Mouse (Mus musculus) heart, embryonic 11.5 days (tissue): Measurements from ENCODE around the gene Nrp1. TPM values are rescaled to one million over a fixed set of nuclear protein-coding genes. Genes with fewer than 3 reads are reported as not detected.

ENCODE experiments used
- ATAC-seq: fragments of 200-750 bp; cut with Nextera tagmentation; replicated peaks from 2 replicates; pipeline ENCODE4 v1.8.0; 2017; ENCODE audit warnings: moderate library complexity; ENCODE audit not compliant: insufficient number of reproducible peaks, low FRiP score, low TSS enrichment
- H3K27ac ChIP-seq: fragments of 300-500 bp; sonication (generic); 2 replicates; pipeline ENCODE4 v1.5.1; 2014; ENCODE audit warnings: mild to moderate bottlenecking, low read depth, low read length
- H3K27me3 ChIP-seq: fragments of 300-500 bp; sonication (generic); 2 replicates; pipeline ENCODE4 v1.6.1; 2014; ENCODE audit warnings: mild to moderate bottlenecking, low read length, mixed read lengths; ENCODE audit not compliant: control insufficient read depth, insufficient read depth
- H3K36me3 ChIP-seq: fragments of 300-500 bp; sonication (generic); 2 replicates; pipeline ENCODE4 v1.6.1; 2014; ENCODE audit warnings: mild to moderate bottlenecking, low read length, moderate library complexity, mixed read lengths; ENCODE audit not compliant: control insufficient read depth, insufficient read depth
- H3K4me1 ChIP-seq: fragments of 300-500 bp; sonication (generic); 2 replicates; pipeline ENCODE4 v1.6.1; 2014; ENCODE audit warnings: low read length; ENCODE audit not compliant: control insufficient read depth, insufficient read depth
- H3K4me2 ChIP-seq: fragments of 300-500 bp; sonication (generic); 2 replicates; pipeline ENCODE4 v1.6.1; 2014; ENCODE audit warnings: mild to moderate bottlenecking, moderate library complexity
- H3K4me3 ChIP-seq: fragments of 300-500 bp; sonication (generic); 2 replicates; pipeline ENCODE4 v1.5.1; 2014; ENCODE audit warnings: low read depth, low read length
- H3K9ac ChIP-seq: fragments of 300-500 bp; sonication (generic); 2 replicates; pipeline ENCODE4 v1.6.1; 2014; ENCODE audit warnings: mild to moderate bottlenecking, low read depth, low read length, moderate library complexity
- H3K9me3 ChIP-seq: fragments of 300-500 bp; sonication (generic); replicated peaks from 2 replicates; pipeline ENCODE4 v1.6.1; 2016; ENCODE audit warnings: low read length; ENCODE audit not compliant: control insufficient read depth
- WGBS: fragments of 180-500 bp; shearing (Covaris S2); extraction: QIAGEN DNeasy Blood & Tissue Kit; methylation state at CpG from one replicate; pipeline ENCODE4 v1.1.7; 2014; ENCODE audit not compliant: insufficient replicate concordance; 5-methylcytosine and 5-hydroxymethylcytosine counted together
- polyA plus RNA-seq: library from polyadenylated mRNA; unstranded; fragments of >200 nt; fragmentation: Nextera tagmentation; extraction: Ambion mirVana; gene quantifications from 2 replicates; pipeline ENCODE4 v1.2.1, GENCODE M21; 2014

The Nrp1 gene
- polyA plus RNA-seq, 1 experiment from 2014 or later: 93.7 TPM

DNA sequence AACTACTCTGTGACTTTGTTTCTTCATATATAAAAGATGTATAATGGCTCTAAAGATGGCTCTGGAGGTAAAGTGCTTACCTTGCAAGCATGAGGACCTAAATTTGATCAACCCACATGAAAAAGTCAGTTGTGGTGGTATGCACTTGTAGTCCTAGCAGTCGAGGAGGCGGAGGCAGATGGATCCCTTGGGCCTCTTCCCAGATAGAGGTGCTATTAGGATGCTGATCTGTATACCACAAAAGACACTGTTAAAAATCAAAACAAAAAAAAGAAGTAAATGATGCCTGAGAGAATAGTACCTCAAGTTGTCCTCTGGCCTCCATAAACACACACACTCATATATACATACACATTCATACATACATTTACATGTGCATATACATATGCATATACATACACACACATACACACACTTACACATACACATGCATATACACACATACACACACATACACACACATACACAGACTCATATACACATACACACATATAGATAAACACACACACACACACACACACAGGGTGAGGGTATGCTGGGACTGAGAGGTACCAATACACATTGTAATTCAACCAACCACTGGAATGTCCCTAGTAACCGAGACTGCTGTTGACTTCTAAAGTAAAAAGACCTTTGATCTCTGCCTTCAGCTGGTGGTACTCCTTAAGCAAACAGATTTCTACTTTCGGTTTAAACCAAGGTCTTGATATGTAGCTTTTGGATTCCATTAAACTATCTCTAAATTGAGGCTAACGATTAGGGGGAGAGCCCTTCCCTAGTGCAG, 115.2 kb downstream of the Nrp1 start:
- no peaks in the 10 kb centered on the region for H3K27me3 ChIP-seq
- H3K36me3 ChIP-seq: peaks cover 21% of the 10 kb centered on the region
- H3K9me3 ChIP-seq: no peaks in the 10 kb centered on the region
- ATAC-seq: no peak
- H3K9ac ChIP-seq: no peak overlapping the region
- H3K4me3 ChIP-seq: no peak overlapping the region
- H3K4me2 ChIP-seq: no peak overlapping the region
- 71% methylated on average over 5 of the region's 5 CpGs for WGBS
- H3K27ac ChIP-seq: no peak overlapping the region
- H3K4me1 ChIP-seq: no peaks in the 10 kb centered on the region

DNA sequence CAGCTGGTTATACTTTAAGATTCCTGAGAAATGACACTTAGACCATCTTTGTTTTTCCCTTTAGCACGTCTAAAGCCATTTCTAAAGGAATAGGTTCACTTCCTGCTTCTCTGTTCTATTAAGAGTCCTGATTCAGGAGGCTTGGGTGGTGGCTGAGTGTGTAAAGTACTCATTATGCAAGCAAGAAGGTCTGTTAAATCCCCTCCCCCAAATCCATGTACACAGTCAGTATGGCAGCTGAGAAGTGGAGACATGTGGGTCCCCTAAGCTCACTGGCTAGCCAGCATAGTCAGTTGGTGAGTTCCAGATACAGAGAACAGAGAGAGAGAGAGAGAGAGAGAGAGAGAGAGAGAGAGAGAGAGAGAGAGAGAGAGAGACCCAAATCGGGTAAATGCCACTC, 116.2 kb downstream of the Nrp1 start:
- H3K4me1 ChIP-seq: no peaks in the 10 kb centered on the region
- H3K9ac ChIP-seq: no peak overlapping the region
- H3K4me2 ChIP-seq: no peak overlapping the region
- no peak overlapping the region for H3K27ac ChIP-seq
- no peaks in the 10 kb centered on the region for H3K9me3 ChIP-seq
- H3K27me3 ChIP-seq: no peaks in the 10 kb centered on the region
- peaks cover 16% of the 10 kb centered on the region; the same call in 1 of the 2 replicates for H3K36me3 ChIP-seq
- H3K4me3 ChIP-seq: no peak overlapping the region
- no peak for ATAC-seq
- WGBS: 46% methylated on average over 2 of the region's 2 CpGs

DNA sequence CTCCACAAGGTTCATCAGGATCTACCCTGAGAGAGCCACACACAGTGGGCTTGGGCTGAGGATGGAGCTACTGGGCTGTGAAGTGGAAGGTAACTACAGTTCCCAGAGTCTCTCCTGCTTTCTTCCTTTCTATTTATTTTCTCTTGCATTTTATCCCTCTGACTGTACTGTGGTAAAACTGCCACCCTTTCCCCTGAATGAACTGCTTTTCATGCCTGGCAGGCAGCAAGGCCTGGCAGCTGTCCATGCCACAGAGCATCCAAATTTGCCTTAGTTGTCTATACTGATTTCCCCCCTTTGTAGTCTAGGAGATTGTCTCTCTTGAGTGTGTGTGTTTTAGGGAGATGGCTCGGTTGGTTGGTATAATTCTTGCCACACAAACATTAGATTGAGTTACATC, 117.8 kb downstream of the Nrp1 start:
- Histone ChIP-seq H3K27me3 (no peaks in the 10 kb centered on the region), H3K4me2 (no peak overlapping the region), H3K4me3 (no peak overlapping the region), H3K4me1 (no peaks in the 10 kb centered on the region), H3K9me3 (no peaks in the 10 kb centered on the region), H3K9ac (no peak overlapping the region), H3K27ac (no peak overlapping the region), H3K36me3 (peaks cover 9% of the 10 kb centered on the region; the same call in 1 of the 2 replicates)
- 86% methylated on average over 1 of the region's 1 CpGs for WGBS
- ATAC-seq: no peak

DNA sequence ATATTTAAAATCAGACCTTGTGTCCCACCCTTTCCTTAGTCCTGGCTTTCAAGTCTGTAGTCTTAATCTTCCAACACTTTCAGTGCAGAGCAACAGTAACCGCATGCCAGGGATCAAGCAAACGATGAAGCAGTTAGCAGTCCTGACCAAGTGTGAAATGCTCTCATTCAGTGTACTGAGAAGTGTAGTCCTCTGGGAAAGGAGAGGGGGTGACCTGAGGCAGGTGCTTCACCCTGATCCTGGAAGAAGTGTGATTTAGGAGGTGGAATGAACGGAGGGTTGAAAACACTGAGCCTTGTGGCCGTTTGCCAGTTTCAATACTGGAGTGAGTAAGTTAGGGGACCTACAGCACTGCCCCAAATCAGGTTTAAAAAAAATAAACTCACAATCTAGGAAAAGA, 119.6 kb downstream of the Nrp1 start:
- Histone ChIP-seq H3K9ac (no peak overlapping the region), H3K36me3 (peaks cover 16% of the 10 kb centered on the region), H3K9me3 (no peaks in the 10 kb centered on the region), H3K27me3 (no peaks in the 10 kb centered on the region), H3K4me1 (no peaks in the 10 kb centered on the region), H3K4me3 (no peak overlapping the region), H3K4me2 (no peak overlapping the region), H3K27ac (no peak overlapping the region)
- 74% methylated on average over 4 of the region's 4 CpGs for WGBS
- no peak for ATAC-seq

DNA sequence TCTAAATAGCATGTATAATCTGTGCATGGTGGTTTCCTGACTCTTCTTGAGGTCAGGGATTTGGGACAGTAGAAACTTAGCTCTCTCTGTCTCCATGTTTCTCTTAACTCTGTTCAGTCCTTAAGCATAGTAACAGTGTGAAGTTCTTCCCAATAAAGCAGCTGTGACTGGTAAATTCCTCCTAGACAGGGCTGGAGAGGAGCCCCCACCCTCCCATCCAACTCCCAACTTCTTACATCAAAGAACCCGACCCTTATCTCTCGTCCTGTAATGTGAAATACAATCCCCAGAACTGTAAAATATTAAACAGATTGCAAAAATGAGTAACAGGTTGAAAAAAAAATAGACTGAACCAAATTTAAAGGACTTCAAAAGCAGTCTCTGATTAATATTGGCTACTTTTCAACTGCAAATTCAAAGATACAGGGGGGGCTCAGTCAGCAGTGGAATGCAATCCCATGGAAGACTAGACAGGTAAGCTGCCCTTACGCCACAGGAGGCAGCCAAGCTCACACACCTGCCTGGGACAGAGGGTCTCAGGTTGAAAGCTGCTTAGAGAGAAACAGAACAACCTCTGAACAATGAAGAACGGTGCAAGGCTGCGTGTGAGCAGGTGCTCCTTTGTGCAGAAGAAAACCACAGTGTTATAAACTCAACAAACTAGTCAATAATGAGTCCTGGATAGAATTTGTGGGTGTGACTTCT, 121.1 kb downstream of the Nrp1 start:
- Histone ChIP-seq H3K4me1 (no peaks in the 10 kb centered on the region), H3K4me3 (no peak overlapping the region), H3K27ac (no peak overlapping the region), H3K9me3 (no peaks in the 10 kb centered on the region), H3K27me3 (no peaks in the 10 kb centered on the region), H3K9ac (no peak overlapping the region), H3K4me2 (no peak overlapping the region), H3K36me3 (peaks cover 16% of the 10 kb centered on the region)
- ATAC-seq: no peak
- WGBS: 68% methylated on average over 5 of the region's 5 CpGs

DNA sequence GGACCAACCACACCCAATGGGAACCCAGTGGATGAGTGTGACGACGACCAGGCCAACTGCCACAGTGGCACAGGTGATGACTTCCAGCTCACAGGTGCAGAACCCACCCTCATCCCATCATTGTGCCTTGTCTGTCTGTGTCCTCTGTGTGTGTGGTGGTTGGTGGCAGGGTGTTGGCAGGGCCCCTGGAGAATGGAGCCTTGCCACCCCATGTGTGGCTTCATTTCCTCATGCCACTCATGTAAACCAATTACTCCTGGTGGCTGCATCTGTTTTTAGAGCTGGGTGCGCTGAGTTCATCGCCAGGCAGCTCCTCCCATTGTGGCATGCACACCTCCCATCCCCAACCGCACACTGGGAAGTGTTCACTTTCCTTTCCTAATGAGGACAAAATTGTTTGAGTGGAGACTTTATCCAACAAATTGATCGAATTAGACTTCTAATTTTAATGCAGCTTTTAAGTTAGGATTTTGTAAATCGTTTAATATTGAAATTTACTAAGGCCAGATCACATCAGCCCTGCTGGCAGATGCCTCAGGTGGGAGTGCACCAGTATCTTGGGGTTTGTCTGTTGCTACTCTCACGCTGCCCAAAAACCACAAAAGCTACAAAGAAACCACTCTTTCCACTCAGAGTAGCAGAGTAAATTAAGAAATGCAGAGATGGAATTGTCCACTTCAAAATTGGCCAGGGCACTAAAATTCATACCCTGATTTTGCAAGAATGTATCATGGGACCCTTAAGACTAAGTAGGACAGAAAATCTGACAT, 122.7 kb downstream of the Nrp1 start:
- H3K27me3 ChIP-seq: no peaks in the 10 kb centered on the region
- no peaks in the 10 kb centered on the region; the same call in 1 of the 2 replicates for H3K4me1 ChIP-seq
- no peaks in the 10 kb centered on the region for H3K9me3 ChIP-seq
- no peak overlapping the region for H3K9ac ChIP-seq
- WGBS: 79% methylated on average over 8 of the region's 8 CpGs
- H3K4me2 ChIP-seq: no peak overlapping the region
- H3K4me3 ChIP-seq: no peak overlapping the region
- no peak for ATAC-seq
- H3K27ac ChIP-seq: no peak overlapping the region
- peaks cover 18% of the 10 kb centered on the region for H3K36me3 ChIP-seq

DNA sequence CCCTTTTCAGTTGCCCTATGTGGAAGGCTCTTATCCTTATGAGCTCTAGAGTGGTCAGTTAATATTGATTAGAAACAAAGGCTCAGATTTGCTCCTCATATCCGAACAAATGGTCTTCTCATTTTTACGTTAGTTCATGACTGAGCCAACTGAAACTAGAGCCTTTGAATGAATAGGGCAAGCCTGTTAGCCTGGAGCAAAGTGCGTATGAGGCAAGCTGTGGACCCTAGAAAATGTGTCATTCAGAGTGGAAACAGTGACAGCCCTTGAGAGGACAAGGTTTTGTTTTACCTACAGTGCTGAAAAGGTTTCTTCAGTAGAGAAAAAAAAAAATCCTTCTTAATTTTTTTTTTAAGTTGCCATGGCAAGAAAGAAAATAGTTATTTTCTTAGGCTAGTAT, 124.9 kb downstream of the Nrp1 start:
- no peak for ATAC-seq
- H3K27me3 ChIP-seq: no peaks in the 10 kb centered on the region
- no peaks in the 10 kb centered on the region for H3K9me3 ChIP-seq
- H3K4me3 ChIP-seq: no peak overlapping the region
- 78% methylated on average over 3 of the region's 3 CpGs for WGBS
- H3K9ac ChIP-seq: no peak overlapping the region
- H3K4me2 ChIP-seq: no peak overlapping the region
- H3K27ac ChIP-seq: no peak overlapping the region
- H3K36me3 ChIP-seq: peaks cover 13% of the 10 kb centered on the region
- H3K4me1 ChIP-seq: peaks cover 5% of the 10 kb centered on the region; the same call in 1 of the 2 replicates

DNA sequence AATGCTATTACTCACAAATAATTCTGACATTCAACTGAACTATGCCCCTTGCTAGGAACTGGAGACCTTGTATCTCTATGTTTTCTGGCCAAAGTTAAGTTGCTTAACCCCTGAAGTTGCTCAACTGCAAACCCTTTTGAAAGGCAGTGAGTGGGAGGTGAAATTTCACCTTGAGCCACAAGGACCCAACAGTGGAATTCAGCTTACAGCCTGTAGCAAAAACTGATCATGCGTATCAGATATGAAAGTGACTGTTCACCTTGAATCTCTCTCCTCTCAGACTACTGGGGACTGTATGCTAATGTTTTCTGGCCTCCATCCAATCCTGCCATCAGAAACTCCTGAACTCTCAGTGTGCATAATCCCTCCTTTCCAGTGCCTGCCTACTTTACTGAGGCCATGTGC, 126.3 kb downstream of the Nrp1 start:
- WGBS: 87% methylated on average over 1 of the region's 1 CpGs
- no peaks in the 10 kb centered on the region for H3K27me3 ChIP-seq
- no peak overlapping the region for H3K4me2 ChIP-seq
- peaks cover 13% of the 10 kb centered on the region for H3K36me3 ChIP-seq
- no peak overlapping the region for H3K9ac ChIP-seq
- ATAC-seq: no peak
- no peaks in the 10 kb centered on the region for H3K9me3 ChIP-seq
- H3K27ac ChIP-seq: 0 out of 2 replicates have a peak overlapping the region, but pooled peaks have one; percentile 10
- H3K4me3 ChIP-seq: no peak overlapping the region
- peaks cover 8% of the 10 kb centered on the region for H3K4me1 ChIP-seq
